Mouse (Mus musculus) kidney, adult 11 months (tissue): ENCODE data around the gene Krt4.

Experiments
- DNase-seq: peaks from one replicate; pipeline ENCODE4 v3.0.0; 2022

The Krt4 gene

DNA sequence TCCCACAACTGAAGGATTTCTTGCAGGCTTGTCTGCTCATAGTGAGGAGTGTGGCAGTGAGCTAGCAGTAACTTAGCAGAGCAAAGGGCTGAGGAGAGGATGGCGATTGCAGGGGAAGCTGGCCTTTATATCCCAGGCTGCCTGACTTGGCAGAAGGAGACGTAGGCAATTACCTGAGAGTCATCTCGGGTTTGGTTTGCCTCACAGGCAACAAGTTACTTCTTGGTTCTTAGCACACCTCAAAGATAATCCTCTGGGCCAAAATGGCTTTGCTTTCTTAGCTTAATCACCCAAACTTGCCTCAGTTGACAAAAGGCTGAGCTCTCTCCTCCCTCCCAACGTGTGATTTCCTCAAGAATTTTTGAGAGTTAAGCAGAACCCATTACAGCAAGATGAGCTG lies 31.7 kb downstream of the Krt4 start, which contains the start of gene Krt76:
Krt76 (minus strand) TSS at position 101 of the 400 bp plus-strand sequence.
- no peak for DNase-seq

DNA sequence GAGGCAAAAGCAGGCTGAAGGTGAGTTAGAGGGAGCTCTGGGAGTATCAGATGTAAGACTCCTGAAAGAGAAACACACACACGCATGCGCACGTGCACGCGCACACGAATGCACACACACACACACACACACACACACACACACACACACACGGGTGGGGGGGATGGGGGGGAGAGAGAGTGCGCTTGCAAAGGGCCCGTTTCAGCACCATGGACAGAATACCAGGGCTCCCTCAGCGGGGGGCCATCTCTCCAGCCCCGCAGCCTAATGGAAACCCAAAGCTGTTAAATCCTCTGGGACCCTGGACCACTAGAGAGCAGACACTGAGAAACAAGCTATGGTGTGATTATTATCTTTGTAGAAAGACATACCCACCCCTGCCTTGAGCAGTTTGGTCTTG lies 44.8 kb downstream of the Krt4 start:
- no peak for DNase-seq

GRCm38 (mm10) chr15:101878041-101878440 lies 46.5 kb downstream of the Krt4 start:
- DNase-seq: no peak

DNA sequence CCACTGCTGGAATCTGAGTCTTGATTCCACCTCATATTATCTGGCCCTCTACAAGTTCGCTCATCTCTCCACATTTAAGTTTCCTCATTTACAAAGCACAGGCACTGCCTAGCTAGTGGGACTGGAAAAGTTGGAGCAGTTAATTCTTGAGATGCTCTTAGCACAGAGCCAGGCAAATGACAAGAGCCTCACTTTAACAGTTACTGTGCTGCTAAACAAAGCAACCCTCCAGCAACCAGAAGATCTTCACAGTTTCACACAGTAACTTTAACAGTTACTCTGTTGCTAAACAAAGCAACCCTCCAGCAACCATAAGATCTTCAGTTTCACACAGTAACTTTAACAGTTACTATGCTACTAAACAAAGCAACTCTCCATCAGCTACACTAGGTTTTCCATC lies 50.2 kb downstream of the Krt4 start:
- DNase-seq: no peak

DNA sequence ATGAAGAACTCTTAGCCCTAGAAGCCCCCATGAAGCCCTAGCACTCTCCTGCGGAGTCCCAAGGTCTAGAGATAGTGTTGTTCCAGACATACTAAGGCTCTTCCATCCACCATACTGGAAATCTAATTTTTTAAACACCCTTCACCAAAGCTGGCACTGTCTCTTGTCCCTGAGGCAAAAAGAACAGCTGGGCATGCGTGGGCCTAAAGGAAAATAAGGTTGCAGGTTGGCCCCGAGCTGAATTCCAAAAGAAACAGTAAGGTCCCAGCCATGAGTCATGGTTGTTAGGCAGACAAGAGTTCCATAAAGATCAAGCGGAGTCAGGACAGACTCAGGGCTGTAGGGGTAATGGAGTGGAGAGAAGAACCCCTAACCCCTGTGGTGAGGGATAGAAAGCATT lies 51.3 kb downstream of the Krt4 start:
- no peak for DNase-seq

- no peak for DNase-seq
These were observed 55.1 kb downstream of the Krt4 start, which contains the start of gene Krt77 for GRCm38 (mm10) chr15:101869431-101869830. Krt77 (minus strand) TSS chr15:101869705.
